Mouse (Mus musculus) forebrain, embryonic 11.5 days (tissue): ENCODE measurements around the gene Dapk3. TPM values are rescaled to one million over a fixed set of nuclear protein-coding genes. Genes with fewer than 3 reads are reported as not detected.

ENCODE experiments used
- ATAC-seq: fragments of 200-750 bp; cut with Nextera tagmentation; replicated peaks from 2 replicates; pipeline ENCODE4 v1.8.0; 2017; ENCODE audit warnings: moderate TSS enrichment; ENCODE audit not compliant: low FRiP score
- DNase-seq: peaks from one replicate; pipeline ENCODE4 v3.0.0-alpha.2; 2017; ENCODE audit warnings: low spot score
- H3K27ac ChIP-seq: fragments of 300-500 bp; sonication (generic); 2 replicates; pipeline ENCODE4 v1.5.1; 2014; ENCODE audit warnings: low read depth, low read length
- H3K27me3 ChIP-seq: fragments of 300-500 bp; sonication (generic); 2 replicates; pipeline ENCODE4 v1.6.1; 2014; ENCODE audit warnings: mild to moderate bottlenecking, low read length, mixed read lengths; ENCODE audit not compliant: control insufficient read depth, insufficient read depth
- H3K36me3 ChIP-seq: fragments of 300-500 bp; sonication (generic); 2 replicates; pipeline ENCODE4 v1.6.1; 2014; ENCODE audit warnings: mild to moderate bottlenecking, low read length, moderate library complexity, mixed read lengths; ENCODE audit not compliant: control insufficient read depth, insufficient read depth
- H3K4me1 ChIP-seq: fragments of 300-500 bp; sonication (generic); replicated peaks from 2 replicates; pipeline ENCODE4 v1.6.1; 2014; ENCODE audit warnings: low read length, mixed read lengths; ENCODE audit not compliant: control insufficient read depth, insufficient read depth
- H3K4me2 ChIP-seq: fragments of 300-500 bp; sonication (generic); 2 replicates; pipeline ENCODE4 v1.6.1; 2014; ENCODE audit warnings: low read depth, mild to moderate bottlenecking, low read length, moderate library complexity, mixed read lengths; ENCODE audit not compliant: severe bottlenecking
- H3K4me3 ChIP-seq: fragments of 300-500 bp; sonication (generic); 2 replicates; pipeline ENCODE4 v1.5.1; 2014; ENCODE audit warnings: low read depth, low read length
- H3K9ac ChIP-seq: fragments of 300-500 bp; sonication (generic); 2 replicates; pipeline ENCODE4 v1.6.1; 2014; ENCODE audit warnings: low read length
- H3K9me3 ChIP-seq: fragments of 300-500 bp; sonication (generic); 2 replicates; pipeline ENCODE4 v1.6.1; 2016; ENCODE audit warnings: low read length, mixed read lengths; ENCODE audit not compliant: control insufficient read depth
- WGBS: fragments of 180-500 bp; shearing (Covaris S2); extraction: QIAGEN DNeasy Blood & Tissue Kit; methylation state at CpG from one replicate; pipeline ENCODE4 v1.1.7; 2014; 5-methylcytosine and 5-hydroxymethylcytosine counted together
- polyA plus RNA-seq: library from polyadenylated mRNA; unstranded; fragments of >200 nt; fragmentation: Nextera tagmentation; extraction: Ambion mirVana; gene quantifications from 2 replicates; pipeline ENCODE4 v1.2.1, GENCODE M21; 2014

Dapk3 gene
- polyA plus RNA-seq, 1 experiment from 2014 or later: 54.8 TPM

DNA sequence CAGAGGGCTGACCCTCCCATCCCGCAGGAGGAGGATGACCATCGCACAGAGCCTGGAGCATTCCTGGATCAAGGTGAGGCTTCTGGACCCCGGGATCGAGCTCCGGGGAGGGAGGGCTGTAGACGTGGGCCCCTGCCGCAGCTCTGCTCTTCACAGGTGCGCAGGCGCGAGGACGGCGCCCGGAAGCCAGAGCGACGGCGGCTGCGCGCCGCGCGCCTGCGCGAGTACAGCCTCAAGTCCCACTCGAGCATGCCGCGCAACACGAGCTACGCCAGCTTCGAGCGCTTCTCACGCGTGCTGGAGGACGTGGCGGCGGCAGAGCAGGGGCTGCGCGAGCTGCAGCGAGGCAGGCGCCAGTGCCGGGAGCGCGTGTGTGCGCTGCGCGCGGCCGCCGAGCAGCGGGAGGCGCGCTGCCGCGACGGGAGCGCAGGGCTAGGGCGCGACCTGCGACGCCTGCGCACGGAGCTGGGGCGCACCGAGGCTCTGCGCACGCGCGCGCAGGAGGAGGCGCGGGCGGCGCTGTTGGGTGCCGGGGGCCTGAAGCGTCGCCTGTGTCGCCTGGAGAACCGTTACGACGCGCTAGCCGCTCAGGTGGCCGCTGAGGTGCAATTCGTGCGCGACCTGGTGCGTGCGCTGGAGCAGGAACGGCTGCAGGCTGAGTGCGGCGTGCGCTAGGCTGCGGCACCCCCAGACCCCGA is 9.6 kb downstream of the Dapk3 start:
- DNase-seq (peak; percentile 86), ATAC-seq (peak; percentile 81)
- Histone ChIP-seq H3K4me2 (peak overlapping the region; percentile 97), H3K4me3 (peak overlapping the region; percentile 54), H3K27me3 (peaks cover 26% of the 10 kb centered on the region), H3K36me3 (no peaks in the 10 kb centered on the region; the same call in 1 of the 2 replicates), H3K9ac (peak overlapping the region; percentile 73), H3K27ac (peak overlapping the region; percentile 74), H3K9me3 (no peaks in the 10 kb centered on the region), H3K4me1 (peaks cover 13% of the 10 kb centered on the region)
- WGBS: under 1% methylated on average over 91 of the region's 93 CpGs

DNA sequence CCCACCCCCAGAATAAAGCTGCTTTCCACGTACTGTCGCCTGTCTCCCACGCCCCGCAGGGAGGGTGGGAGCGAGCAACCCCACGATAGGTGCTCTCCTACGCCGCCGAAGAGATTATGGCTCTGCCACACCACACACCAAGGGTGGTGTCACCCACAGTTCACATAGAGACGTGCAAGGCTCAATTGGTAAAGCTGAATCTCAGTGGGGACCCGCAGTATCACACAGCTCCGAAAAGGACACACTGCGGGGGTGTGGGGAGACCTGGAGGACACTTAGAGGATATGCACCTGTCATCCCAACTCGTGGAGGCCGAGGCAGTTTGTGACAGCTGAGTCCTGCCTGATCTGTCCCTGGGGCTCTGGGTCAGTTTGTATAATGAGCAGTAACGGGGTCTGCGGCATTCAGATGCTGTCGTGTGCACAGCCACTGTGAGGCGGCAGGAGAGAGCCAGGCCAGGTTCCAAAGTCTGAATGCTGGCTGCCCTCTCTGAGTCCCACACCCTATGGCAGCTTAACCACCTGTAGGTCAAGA is 10.2 kb downstream of the Dapk3 start:
- ATAC-seq (peak; percentile 42), DNase-seq (no peak)
- Histone ChIP-seq H3K36me3 (no peaks in the 10 kb centered on the region; the same call in 1 of the 2 replicates), H3K27ac (peak overlapping the region; percentile 74), H3K4me1 (peaks cover 13% of the 10 kb centered on the region), H3K27me3 (peaks cover 27% of the 10 kb centered on the region), H3K9ac (peak overlapping the region; percentile 73), H3K4me2 (peak overlapping the region; percentile 97), H3K9me3 (no peaks in the 10 kb centered on the region), H3K4me3 (peak overlapping the region; percentile 54)
- 2% methylated on average over 19 of the region's 19 CpGs for WGBS

GRCm38 (mm10) chr10:81193991-81194774 is 11.4 kb downstream of the Dapk3 start:
- H3K36me3 ChIP-seq: no peaks in the 10 kb centered on the region; the same call in 1 of the 2 replicates
- H3K4me1 ChIP-seq: peaks cover 13% of the 10 kb centered on the region
- peaks cover 27% of the 10 kb centered on the region for H3K27me3 ChIP-seq
- peak overlapping the region; percentile 2; the same call in 1 of the 2 replicates for H3K4me2 ChIP-seq
- ATAC-seq (no peak), DNase-seq (no peak)
- no peak overlapping the region for H3K27ac ChIP-seq
- 14% methylated on average over 37 of the region's 37 CpGs for whole genome bisulfite sequencing
- H3K9me3 ChIP-seq: no peaks in the 10 kb centered on the region
- no peak overlapping the region for H3K9ac ChIP-seq
- no peak overlapping the region for H3K4me3 ChIP-seq

- WGBS: 73% methylated on average over 4 of the region's 4 CpGs
- Histone ChIP-seq H3K4me1 (peaks cover 13% of the 10 kb centered on the region), H3K4me3 (no peak overlapping the region), H3K27me3 (peaks cover 27% of the 10 kb centered on the region), H3K9ac (no peak overlapping the region), H3K36me3 (no peaks in the 10 kb centered on the region; the same call in 1 of the 2 replicates), H3K9me3 (no peaks in the 10 kb centered on the region), H3K4me2 (no peak overlapping the region), H3K27ac (no peak overlapping the region)
- no peak for ATAC-seq
- no peak for DNase-seq
Measured at GRCm38 (mm10) chr10:81195300-81195699, 12.5 kb downstream of the Dapk3 start.

- Histone ChIP-seq H3K27ac (no peak overlapping the region), H3K9ac (no peak overlapping the region), H3K4me1 (peaks cover 13% of the 10 kb centered on the region), H3K36me3 (no peaks in the 10 kb centered on the region), H3K4me3 (no peak overlapping the region), H3K9me3 (no peaks in the 10 kb centered on the region), H3K27me3 (peaks cover 27% of the 10 kb centered on the region), H3K4me2 (no peak overlapping the region)
- ATAC-seq: no peak
- no peak for DNase-seq
- WGBS: 71% methylated on average over 11 of the region's 11 CpGs
Measured at GRCm38 (mm10) chr10:81196470-81197065, 13.8 kb downstream of the Dapk3 start.

GRCm38 (mm10) chr10:81197305-81197704 is 14.5 kb downstream of the Dapk3 start:
- H3K9ac ChIP-seq: no peak overlapping the region
- H3K4me3 ChIP-seq: no peak overlapping the region
- no peaks in the 10 kb centered on the region for H3K36me3 ChIP-seq
- H3K27me3 ChIP-seq: peaks cover 27% of the 10 kb centered on the region
- no peak overlapping the region for H3K4me2 ChIP-seq
- no peaks in the 10 kb centered on the region for H3K9me3 ChIP-seq
- WGBS: 52% methylated on average over 6 of the region's 6 CpGs
- ATAC-seq (no peak), DNase-seq (no peak)
- no peak overlapping the region for H3K27ac ChIP-seq
- peaks cover 13% of the 10 kb centered on the region for H3K4me1 ChIP-seq

DNA sequence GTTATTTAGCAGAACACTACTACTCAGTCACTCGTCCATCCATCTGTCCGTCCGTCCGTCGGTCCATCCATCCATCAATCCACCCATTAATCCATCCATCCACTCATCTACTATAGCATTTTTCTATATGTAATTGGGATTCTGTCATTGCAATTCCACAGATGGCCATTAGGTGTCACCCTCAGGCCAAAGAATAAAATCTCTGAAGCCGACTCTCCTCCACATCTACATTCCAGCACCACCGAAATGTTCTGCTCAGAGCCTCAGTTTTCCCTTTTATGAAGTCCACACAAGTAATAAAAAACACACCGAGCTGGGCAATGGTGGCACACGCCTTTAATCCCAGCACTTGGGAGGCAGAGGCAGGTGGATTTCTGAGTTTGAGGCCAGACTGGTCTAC is 15.4 kb downstream of the Dapk3 start:
- peaks cover 8% of the 10 kb centered on the region; the same call in 1 of the 2 replicates for H3K4me1 ChIP-seq
- H3K4me3 ChIP-seq: no peak overlapping the region
- peaks cover 26% of the 10 kb centered on the region for H3K27me3 ChIP-seq
- WGBS: 3% methylated on average over 9 of the region's 9 CpGs
- no peaks in the 10 kb centered on the region for H3K9me3 ChIP-seq
- H3K4me2 ChIP-seq: no peak overlapping the region
- no peak overlapping the region for H3K9ac ChIP-seq
- ATAC-seq: no peak
- DNase-seq: peak; percentile 71
- no peak overlapping the region for H3K27ac ChIP-seq
- H3K36me3 ChIP-seq: no peaks in the 10 kb centered on the region

DNA sequence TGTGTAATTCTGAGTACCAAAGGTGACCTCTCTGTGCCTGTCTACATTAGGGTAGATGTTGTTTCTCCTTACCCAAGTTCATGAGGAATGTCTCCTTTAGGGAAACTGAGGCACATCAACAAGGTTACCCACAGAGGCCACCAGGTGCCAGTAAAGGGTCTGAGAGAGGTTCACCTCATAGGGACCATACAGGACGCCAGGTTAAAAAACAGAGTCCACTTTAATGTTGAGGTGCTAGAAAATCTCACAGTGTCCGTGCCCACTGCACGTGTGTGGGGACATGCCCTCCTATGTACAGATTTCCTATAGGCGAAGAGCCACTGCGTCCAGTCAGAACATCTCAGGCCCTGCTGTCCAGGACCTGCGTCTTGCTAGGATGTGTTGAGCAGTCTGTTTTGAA is 16.2 kb downstream of the Dapk3 start:
- no peak overlapping the region for H3K9ac ChIP-seq
- 87% methylated on average over 6 of the region's 6 CpGs for WGBS
- H3K4me3 ChIP-seq: no peak overlapping the region
- H3K27ac ChIP-seq: no peak overlapping the region
- no peaks in the 10 kb centered on the region for H3K36me3 ChIP-seq
- ATAC-seq: no peak
- DNase-seq: no peak
- H3K9me3 ChIP-seq: no peaks in the 10 kb centered on the region
- H3K4me1 ChIP-seq: peaks cover 6% of the 10 kb centered on the region; the same call in 1 of the 2 replicates
- H3K4me2 ChIP-seq: no peak overlapping the region
- H3K27me3 ChIP-seq: peaks cover 23% of the 10 kb centered on the region
